Mouse (Mus musculus): ENCODE data around the gene Ehbp1.

DNA sequence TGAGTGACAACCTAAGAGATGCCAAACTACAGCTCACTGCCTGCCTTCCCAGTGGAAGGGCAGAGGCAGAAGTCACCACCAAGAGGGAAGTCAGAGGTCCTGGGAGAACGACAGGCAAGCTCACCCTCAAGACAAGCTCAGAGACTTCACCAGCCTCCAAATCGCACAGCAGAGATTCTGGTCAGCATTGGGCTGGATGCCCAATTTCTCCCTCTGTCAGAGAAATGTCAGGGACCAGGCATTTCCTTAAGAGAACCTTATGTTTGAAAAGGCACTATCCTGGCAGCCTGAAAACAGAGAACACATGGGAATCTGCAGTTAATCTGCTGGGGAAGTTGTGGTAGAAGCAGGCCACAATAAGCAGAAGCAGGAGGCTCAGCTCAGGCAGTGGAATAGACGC lies 151.5 kb downstream of the Ehbp1 start:
- TF ChIP-seq POLR2A (IDR thresholded peaks at IDR 0.05; ENCODE audit: low read depth, low read length) (no peak), CTCF (conservative IDR thresholded peaks at IDR 0.05; ENCODE audit: insufficient read depth, insufficient read length, low read depth, low read length) (no peak)

Measured in kidney, adult 2 months (tissue).